Mouse (Mus musculus) adrenal gland, adult 10 weeks (tissue): ENCODE results near the gene Mtrf1. TPM values are rescaled to one million over a fixed set of nuclear protein-coding genes. Genes with fewer than 3 reads are reported as not detected.

ENCODE experiments used
- polyA plus RNA-seq: library from polyadenylated mRNA; stranded (reverse); fragments of 350-450 nt; fragmentation: Illumina TruSeq; extraction: RNeasy Lipid Tissue Mini Kit (QIAGEN cat#74804); gene quantifications from one replicate; pipeline ENCODE4 v1.2.3, GENCODE M21; 2014; ENCODE audit warnings: low read depth, low replicate concordance

Mtrf1 gene
- 21.3 TPM for polyA plus RNA-seq

DNA sequence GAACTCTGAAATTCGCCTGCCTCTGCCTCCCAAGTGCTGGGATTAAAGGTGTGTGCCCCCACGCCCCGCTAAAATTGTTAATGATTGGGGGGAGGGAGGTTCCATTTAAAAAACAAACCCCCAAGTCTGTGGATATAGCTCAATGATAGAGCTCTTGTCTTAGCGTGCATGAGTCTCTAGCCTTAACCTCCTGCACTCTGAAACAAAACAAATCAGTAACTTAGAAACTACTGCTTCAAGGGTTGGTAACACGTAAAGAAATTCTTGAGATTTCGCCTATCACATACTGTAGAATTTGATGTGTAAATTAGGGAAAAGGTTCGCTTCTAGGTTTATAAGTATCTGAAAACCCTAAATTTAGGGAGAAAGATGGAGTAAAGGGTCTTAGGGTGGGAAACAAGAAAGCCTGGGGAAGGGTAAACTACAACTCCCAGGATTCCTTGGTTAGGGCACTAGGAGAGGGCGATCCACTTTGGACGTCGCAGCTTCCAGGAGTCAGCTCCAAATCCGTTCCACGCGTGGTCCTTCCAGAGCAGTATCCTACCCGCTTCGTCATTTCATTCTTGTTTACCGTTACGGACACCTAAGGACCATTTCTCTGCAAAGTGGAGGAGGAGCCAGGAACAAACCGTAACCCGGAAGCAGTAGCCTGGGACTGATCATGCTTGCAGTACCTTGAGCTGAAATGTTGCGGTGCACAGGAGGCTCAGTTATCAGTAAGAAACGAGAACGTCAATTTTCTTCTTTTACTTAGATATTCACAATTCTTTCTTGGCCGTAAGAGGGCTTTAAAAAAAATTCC lies at the start of gene Mtrf1:
TSS of gene Mtrf1 (plus strand) at position 452 of the 802 bp plus-strand sequence.

DNA sequence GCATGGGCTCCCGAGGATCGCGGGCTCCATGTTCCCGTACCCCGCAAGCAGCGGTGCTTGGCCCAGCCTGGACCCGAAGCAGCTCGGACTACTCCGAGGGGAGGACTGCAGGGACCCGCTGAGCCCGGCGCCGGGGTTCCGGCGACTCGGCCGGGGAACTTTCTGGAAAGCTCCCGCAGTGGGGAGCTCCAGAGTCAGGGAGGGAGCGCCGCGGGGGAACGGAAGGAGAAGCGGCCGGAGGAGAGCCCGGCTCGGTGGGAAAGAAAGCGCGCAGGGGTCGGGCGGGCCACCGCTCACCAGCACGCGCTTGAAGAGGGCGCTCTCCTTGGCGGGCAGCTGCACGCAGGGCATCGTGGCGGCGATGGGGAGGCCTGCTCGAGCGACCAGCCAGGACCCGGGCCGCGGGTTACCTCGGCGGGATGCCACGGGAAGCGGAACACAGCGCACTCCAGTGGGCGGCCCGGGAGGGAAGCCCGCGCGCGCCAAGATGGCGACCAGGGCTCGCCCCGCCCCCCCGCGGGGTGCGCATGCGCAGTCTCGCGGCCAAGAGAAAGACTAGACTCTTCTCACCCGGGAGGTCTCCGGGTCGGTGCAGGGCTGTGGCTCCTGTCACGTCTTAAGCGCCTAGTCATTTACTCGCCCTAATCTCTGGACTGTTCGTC lies 7.2 kb upstream of the Mtrf1 start, which contains the start of gene Naa16:
TSS of gene Naa16 (minus strand) at position 514 of the 662 bp plus-strand sequence.

DNA sequence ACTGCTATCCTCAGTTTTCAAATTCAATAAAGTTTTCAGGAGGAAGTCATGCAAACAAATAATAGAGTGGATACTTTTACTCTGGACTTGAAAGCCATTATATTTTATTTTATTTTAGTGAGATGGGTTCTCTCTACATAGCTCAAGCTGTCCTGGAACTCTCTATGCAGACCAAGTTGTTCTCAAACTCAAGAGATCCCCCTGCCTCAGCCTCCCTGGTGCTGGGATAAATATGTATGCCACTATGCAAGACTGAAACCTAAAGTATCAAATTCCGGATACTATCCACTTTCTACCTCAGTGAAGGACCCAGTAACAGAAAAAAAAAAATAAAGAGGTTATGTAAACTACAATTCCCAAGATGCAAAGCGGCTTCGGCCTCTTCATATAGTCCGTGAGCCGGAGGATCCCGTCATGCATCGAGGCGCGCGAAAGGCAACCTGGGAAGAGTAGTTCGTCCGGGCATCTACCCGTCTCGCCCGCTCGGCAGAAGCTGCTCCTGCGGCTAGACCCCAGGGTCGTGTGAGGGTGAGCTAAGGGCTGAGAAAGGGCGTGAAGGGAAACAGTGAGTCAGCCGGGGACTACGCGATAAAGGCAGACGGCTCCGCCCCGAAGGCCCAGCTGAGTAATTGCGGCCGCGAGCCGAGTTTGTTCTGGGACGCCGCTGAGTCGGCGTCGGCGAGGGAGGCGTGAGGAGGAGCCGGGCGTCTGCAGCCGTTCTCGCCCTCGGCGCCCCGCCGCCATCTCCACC lies 28.6 kb downstream of the Mtrf1 start, which contains the start of gene Kbtbd7:
TSS of gene Kbtbd7 (plus strand) at position 533 of the 751 bp plus-strand sequence.

DNA sequence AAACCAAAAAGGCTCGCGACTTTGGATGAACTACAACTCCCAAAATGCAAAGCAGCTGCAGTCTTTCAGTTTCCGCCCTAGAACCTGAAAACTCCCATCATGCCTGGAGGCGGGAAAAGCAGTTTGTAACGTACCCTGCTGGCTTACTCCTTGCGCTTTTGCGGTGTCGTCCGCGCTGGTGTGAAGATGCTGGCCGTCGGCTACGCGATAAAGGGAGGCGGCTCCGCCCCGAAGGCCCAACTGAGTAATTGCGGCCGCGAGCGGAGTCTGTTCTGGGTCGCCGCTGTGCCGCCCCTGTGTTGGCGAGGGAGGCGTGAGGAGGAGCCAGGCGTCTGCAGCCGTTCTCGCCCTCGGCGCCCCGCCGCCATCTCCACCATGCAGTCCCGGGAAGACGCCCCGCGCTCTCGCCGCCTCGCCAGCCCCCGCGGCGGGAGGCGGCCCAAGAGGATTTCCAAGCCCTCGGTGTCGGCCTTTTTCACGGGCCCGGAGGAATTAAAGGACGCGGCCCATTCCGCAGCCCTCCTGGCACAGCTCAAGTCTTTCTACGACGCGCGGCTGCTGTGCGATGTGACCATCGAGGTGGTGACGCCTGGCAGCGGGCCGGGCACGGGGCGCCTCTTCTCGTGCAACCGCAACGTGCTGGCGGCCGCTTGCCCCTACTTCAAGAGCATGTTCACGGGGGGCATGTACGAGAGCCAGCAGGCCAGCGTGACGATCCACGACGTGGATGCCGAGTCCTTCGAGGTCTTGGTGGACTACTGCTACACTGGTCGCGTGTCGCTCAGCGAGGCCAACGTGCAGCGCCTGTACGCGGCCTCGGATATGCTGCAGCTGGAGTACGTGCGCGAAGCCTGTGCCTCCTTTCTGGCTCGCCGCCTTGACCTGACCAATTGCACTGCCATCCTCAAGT lies 54.4 kb downstream of the Mtrf1 start, which contains the start of gene Kbtbd6:
TSS of gene Kbtbd6 (plus strand) at position 155 of the 910 bp plus-strand sequence.

Other genes with a start within 250 kb of the Mtrf1 start
- not detected for gene Zfp957, start 150.4 kb upstream of the Mtrf1 start, polyA plus RNA-seq
- gene Rgcc, start 96.1 kb upstream of the Mtrf1 start, polyA plus RNA-seq, result 31.9 TPM
- gene Naa16, start 7.0 kb upstream of the Mtrf1 start, polyA plus RNA-seq, result 59.5 TPM
- gene Kbtbd7, start 28.7 kb downstream of the Mtrf1 start, polyA plus RNA-seq, result 32.5 TPM
- gene Kbtbd6, start 54.1 kb downstream of the Mtrf1 start, polyA plus RNA-seq, result 0.93 TPM
- gene Elf1, start 83.4 kb downstream of the Mtrf1 start, polyA plus RNA-seq, result 64.3 TPM
- 89.2 TPM for gene Wbp4, start 83.7 kb downstream of the Mtrf1 start, polyA plus RNA-seq
- gene Sugt1, start 189.9 kb downstream of the Mtrf1 start, polyA plus RNA-seq, result 293 TPM